Mouse (Mus musculus): ENCODE data around the gene Rpgrip1l. TPM values are rescaled to one million over a fixed set of nuclear protein-coding genes. Genes with fewer than 3 reads are reported as not detected.

Rpgrip1l gene
- total and polyA plus RNA-seq, 3 experiments, result 2.1 to 5.0 (median 3.8) TPM

DNA sequence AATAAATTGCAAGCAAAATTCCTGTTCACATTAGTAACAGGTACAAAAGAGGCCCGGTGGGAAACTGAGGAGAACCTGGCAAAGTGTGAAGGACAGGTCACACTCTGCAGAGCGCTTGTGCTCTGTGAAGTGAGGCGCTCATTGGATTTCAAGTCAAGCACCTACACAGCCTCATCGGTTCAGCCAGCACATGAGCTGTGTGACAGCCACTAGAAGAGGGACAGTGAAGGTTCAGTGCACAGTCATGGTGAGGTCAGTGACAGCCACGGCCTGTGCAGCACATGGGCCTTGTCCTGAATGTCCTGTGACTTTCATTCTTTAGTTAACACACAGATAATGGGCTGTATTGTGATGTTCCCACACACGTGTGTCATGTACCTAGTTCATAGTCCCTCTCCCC, 107.2 kb downstream of the Rpgrip1l start:
- H3K27me3 ChIP-seq (replicated peaks), result no peaks in the 10 kb centered on the region
- H3K36me3 ChIP-seq (replicated peaks in 1 of 2; ENCODE audit: control insufficient read depth in 1 of 2, insufficient read depth in 1 of 2, low read length in 1 of 2), result no peaks in the 10 kb centered on the region
- DNase-seq (ENCODE audit: extremely low read depth), result no peak
- dilution Hi-C loops (cut with MboI; ENCODE audit: extremely low pct_ligation_motif_present, extremely low pct_unique_long_range_greater_than_20kb, low sequenced_read_pairs) (no loop called here), in situ Hi-C loops (cut with MboI; ENCODE audit: low pct_ligation_motif_present, low pct_unique_long_range_greater_than_20kb, low sequenced_read_pairs) (no loop called here)
- no peak overlapping the region for H3K4me3 ChIP-seq (replicated peaks in 1 of 3; ENCODE audit: low read depth in 2 of 3, low read length in 2 of 3, poor library complexity in 1 of 3)
- no peak for TF ChIP-seq USF2 (conservative IDR thresholded peaks at IDR 0.05; ENCODE audit: low read depth, low read length)
- no peak for TF ChIP-seq KAT2A (IDR thresholded peaks at IDR 0.05; ENCODE audit: insufficient replicate concordance, low read length)
- no peak for TF ChIP-seq HCFC1 (IDR thresholded peaks at IDR 0.05; ENCODE audit: low read depth, low read length)
- no peak for TF ChIP-seq CHD1 (IDR thresholded peaks at IDR 0.05; ENCODE audit: low read depth, low read length)
- no peak for TF ChIP-seq NELFE (IDR thresholded peaks at IDR 0.05; ENCODE audit: low read depth, low read length)
- no peak for TF ChIP-seq ELF1 (IDR thresholded peaks at IDR 0.05; ENCODE audit: low read depth, low read length)
- no peak for TF ChIP-seq MXI1 (IDR thresholded peaks at IDR 0.05; ENCODE audit: low read depth, low read length)
- no peak for TF ChIP-seq RAD21 (IDR thresholded peaks at IDR 0.05; ENCODE audit: low read depth, low read length)
- TF ChIP-seq GABPA (IDR thresholded peaks at IDR 0.05; ENCODE audit: insufficient replicate concordance, low read depth, low read length), result no peak
- TF ChIP-seq ZNF384 (IDR thresholded peaks at IDR 0.05; ENCODE audit: low read depth, low read length), result no peak
- no peak for TF ChIP-seq POLR2A (IDR thresholded peaks at IDR 0.05; ENCODE audit: low read depth, low read length)
- no peak for TF ChIP-seq CTCF (conservative IDR thresholded peaks at IDR 0.05 in 1 of 2, IDR thresholded peaks at IDR 0.05 in 1 of 2; ENCODE audit: low read depth in 2 of 2, low read length in 2 of 2)
- no peak for TF ChIP-seq MAZ (IDR thresholded peaks at IDR 0.05; ENCODE audit: low read depth, low read length)
- no peak for TF ChIP-seq CHD2 (IDR thresholded peaks at IDR 0.05; ENCODE audit: low read length)
- TF ChIP-seq ZKSCAN1 (IDR thresholded peaks at IDR 0.05; ENCODE audit: borderline replicate concordance, low read depth, low read length), result no peak
- TF ChIP-seq SIN3A (IDR thresholded peaks at IDR 0.05; ENCODE audit: low read length), result no peak
- no peak for TF ChIP-seq JUND (conservative IDR thresholded peaks at IDR 0.05; ENCODE audit: low read depth, low read length)
- no peak for TF ChIP-seq EP300 (IDR thresholded peaks at IDR 0.05; ENCODE audit: low read length)
- no peak for TF ChIP-seq BHLHE40 (IDR thresholded peaks at IDR 0.05; ENCODE audit: low read depth, low read length)
- no peaks in the 10 kb centered on the region for H3K9me3 ChIP-seq (replicated peaks; ENCODE audit: low read length)
- H3K4me1 ChIP-seq (ENCODE audit: control insufficient read depth in 1 of 2, insufficient read depth in 2 of 2), result no peaks in the 10 kb centered on the region
- H3K4me2 ChIP-seq (ENCODE audit: insufficient read depth, low read depth, poor library complexity, severe bottlenecking), result no peak overlapping the region
- H3K27ac ChIP-seq (ENCODE audit: insufficient read depth, low read depth), result no peak overlapping the region
- H3K9ac ChIP-seq (ENCODE audit: insufficient read depth, low read depth), result no peak overlapping the region
- no peaks in the 10 kb centered on the region for H3K79me2 ChIP-seq (replicated peaks; ENCODE audit: control insufficient read depth, extremely low read depth, insufficient read depth, poor library complexity, severe bottlenecking)

DNA sequence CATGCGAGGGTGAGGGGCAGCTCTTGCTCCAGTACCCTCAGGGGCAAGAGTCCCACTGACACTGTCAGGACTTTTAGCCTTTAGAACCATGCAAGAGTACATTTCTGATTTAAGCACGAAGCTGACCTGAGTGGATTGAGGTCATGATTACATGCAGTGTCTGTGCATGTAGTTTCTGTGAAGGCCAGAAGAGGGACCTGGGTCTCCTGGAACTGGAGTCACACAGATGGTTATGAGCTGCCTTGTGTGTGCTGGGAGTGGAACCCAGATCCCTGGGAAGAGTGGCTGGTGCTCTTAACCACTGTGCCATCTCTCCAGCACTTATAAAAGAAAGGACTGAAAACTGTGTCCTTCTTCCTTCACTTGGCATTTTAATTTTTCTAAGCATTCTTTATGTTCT, 111.9 kb downstream of the Rpgrip1l start:
- no peak for TF ChIP-seq POLR2AphosphoS2 (IDR thresholded peaks at IDR 0.05; ENCODE audit: low read depth, low read length)
- TF ChIP-seq JUND (conservative IDR thresholded peaks at IDR 0.05; ENCODE audit: low read depth, low read length), result no peak
- TF ChIP-seq ZKSCAN1 (IDR thresholded peaks at IDR 0.05; ENCODE audit: borderline replicate concordance, low read depth, low read length), result no peak
- TF ChIP-seq CTCF (conservative IDR thresholded peaks at IDR 0.05 in 1 of 2, IDR thresholded peaks at IDR 0.05 in 1 of 2; ENCODE audit: low read depth in 2 of 2, low read length in 2 of 2), result peak in 1 of 2 experiments; percentile 30; a peak in 2 of 4 replicates
- no peak for TF ChIP-seq POLR2A (IDR thresholded peaks at IDR 0.05; ENCODE audit: low read depth, low read length)
- TF ChIP-seq IRF4 (IDR thresholded peaks at IDR 0.05; ENCODE audit: low read depth, low read length), result no peak
- TF ChIP-seq SIN3A (IDR thresholded peaks at IDR 0.05; ENCODE audit: low read length), result no peak
- Histone ChIP-seq H3K79me2 (replicated peaks; ENCODE audit: control insufficient read depth, extremely low read depth, insufficient read depth, poor library complexity, severe bottlenecking) (no peaks in the 10 kb centered on the region), H3K27me3 (replicated peaks) (no peaks in the 10 kb centered on the region), H3K4me2 (ENCODE audit: insufficient read depth, low read depth, poor library complexity, severe bottlenecking) (no peak overlapping the region), H3K9me3 (replicated peaks; ENCODE audit: low read length) (no peaks in the 10 kb centered on the region), H3K36me3 (replicated peaks in 1 of 2; ENCODE audit: control insufficient read depth in 1 of 2, insufficient read depth in 1 of 2, low read length in 1 of 2) (no peaks in the 10 kb centered on the region), H3K4me3 (replicated peaks in 1 of 3; ENCODE audit: low read depth in 2 of 3, low read length in 2 of 3, poor library complexity in 1 of 3) (no peak overlapping the region), H3K27ac (ENCODE audit: insufficient read depth, low read depth) (no peak overlapping the region), H3K9ac (ENCODE audit: insufficient read depth, low read depth) (no peak overlapping the region), H3K4me1 (ENCODE audit: control insufficient read depth in 1 of 2, insufficient read depth in 2 of 2) (peaks cover 0 to 2% of the 10 kb centered on the region in 2 experiments; a peak in 1 of 4 replicates)
- in situ Hi-C loops (cut with MboI; ENCODE audit: low pct_ligation_motif_present, low pct_unique_long_range_greater_than_20kb, low sequenced_read_pairs), result no loop called here
- DNase-seq (ENCODE audit: extremely low read depth), result no peak
- dilution Hi-C loops (cut with MboI; ENCODE audit: extremely low pct_ligation_motif_present, extremely low pct_unique_long_range_greater_than_20kb, low sequenced_read_pairs), result no loop called here

Data from CH12.LX (cell line).